Mouse (Mus musculus) stomach, postnatal 0 days (tissue): ENCODE results near the gene Gm14403. TPM values are rescaled to one million over a fixed set of nuclear protein-coding genes. Genes with fewer than 3 reads are reported as not detected.
"Not testable (repeated sequence)": the region's sequence is repeated elsewhere in the genome, so short reads cannot be mapped to it uniquely, and the experiment has no call there.

Source experiments
- ATAC-seq: fragments of 200-750 bp; cut with Nextera tagmentation; 2 replicates; pipeline ENCODE4 v1.8.0; 2017; ENCODE audit not compliant: low FRiP score, low TSS enrichment
- DNase-seq: peaks from one replicate; pipeline ENCODE4 v3.0.0-alpha.2; 2016; ENCODE audit warnings: low spot score
- H3K27ac ChIP-seq: fragments of 300-500 bp; sonication (generic); replicated peaks from 2 replicates; pipeline ENCODE4 v1.5.1; 2014; ENCODE audit warnings: mild to moderate bottlenecking, control low read depth
- H3K27me3 ChIP-seq: fragments of 300-500 bp; sonication (generic); 2 replicates; pipeline ENCODE4 v1.6.1; 2014; ENCODE audit warnings: low read length; ENCODE audit not compliant: control insufficient read depth, insufficient read depth
- H3K36me3 ChIP-seq: fragments of 300-500 bp; sonication (generic); 2 replicates; pipeline ENCODE4 v1.6.1; 2014; ENCODE audit warnings: low read length, mixed read lengths; ENCODE audit not compliant: control insufficient read depth, insufficient read depth
- H3K4me1 ChIP-seq: fragments of 300-500 bp; sonication (generic); replicated peaks from 2 replicates; pipeline ENCODE4 v1.6.1; 2014; ENCODE audit warnings: antibody characterized with exemption; ENCODE audit not compliant: control insufficient read depth, insufficient read depth
- H3K4me2 ChIP-seq: fragments of 300-500 bp; sonication (generic); replicated peaks from 2 replicates; pipeline ENCODE4 v1.6.1; 2014; ENCODE audit warnings: low read depth, mild to moderate bottlenecking, control low read depth, moderate library complexity
- H3K4me3 ChIP-seq: fragments of 300-500 bp; sonication (generic); 2 replicates; pipeline ENCODE4 v1.5.1; 2014; ENCODE audit warnings: low read depth, low read length, control low read depth
- H3K9ac ChIP-seq: fragments of 300-500 bp; sonication (generic); 2 replicates; pipeline ENCODE4 v1.6.1; 2014; ENCODE audit warnings: mild to moderate bottlenecking, low read length, control low read depth, mixed read lengths
- H3K9me3 ChIP-seq: fragments of 300-500 bp; sonication (generic); 2 replicates; pipeline ENCODE4 v1.6.1; 2016; ENCODE audit warnings: low read length; ENCODE audit not compliant: control insufficient read depth
- CTCF ChIP-seq: IDR thresholded peaks from 2 replicates; pipeline ENCODE4 v1.5.1; 2016; ENCODE audit warnings: antibody characterized with exemption, low read depth, mild to moderate bottlenecking, moderate library complexity
- EP300 ChIP-seq: optimal IDR thresholded peaks from 2 replicates; pipeline ENCODE3; 2016; ENCODE audit warnings: antibody characterized with exemption
- WGBS: fragments of 180-500 bp; shearing (Covaris S2); extraction: QIAGEN DNeasy Blood & Tissue Kit; methylation state at CpG from one replicate; pipeline ENCODE4 v1.1.7; 2014; 5-methylcytosine and 5-hydroxymethylcytosine counted together
- polyA plus RNA-seq: library from polyadenylated mRNA; unstranded; fragments of >200 nt; fragmentation: Nextera tagmentation; extraction: Ambion mirVana; gene quantifications from 2 replicates; pipeline ENCODE4 v1.2.1, GENCODE M21; 2015

Gene Gm14403
- polyA plus RNA-seq, 1 experiment from 2014 or later = 3.3 TPM

- ATAC-seq, H3K36me3 ChIP-seq, H3K9me3 ChIP-seq, H3K4me1 ChIP-seq, DNase-seq, H3K4me3 ChIP-seq, H3K4me2 ChIP-seq, H3K9ac ChIP-seq, H3K27me3 ChIP-seq, H3K27ac ChIP-seq: not testable (repeated sequence)
- 90% methylated on average over 3 of the region's 3 CpGs for WGBS
These were observed 14.0 kb downstream of the Gm14403 start for GRCm38 (mm10) chr2:177511972-177512371.

DNA sequence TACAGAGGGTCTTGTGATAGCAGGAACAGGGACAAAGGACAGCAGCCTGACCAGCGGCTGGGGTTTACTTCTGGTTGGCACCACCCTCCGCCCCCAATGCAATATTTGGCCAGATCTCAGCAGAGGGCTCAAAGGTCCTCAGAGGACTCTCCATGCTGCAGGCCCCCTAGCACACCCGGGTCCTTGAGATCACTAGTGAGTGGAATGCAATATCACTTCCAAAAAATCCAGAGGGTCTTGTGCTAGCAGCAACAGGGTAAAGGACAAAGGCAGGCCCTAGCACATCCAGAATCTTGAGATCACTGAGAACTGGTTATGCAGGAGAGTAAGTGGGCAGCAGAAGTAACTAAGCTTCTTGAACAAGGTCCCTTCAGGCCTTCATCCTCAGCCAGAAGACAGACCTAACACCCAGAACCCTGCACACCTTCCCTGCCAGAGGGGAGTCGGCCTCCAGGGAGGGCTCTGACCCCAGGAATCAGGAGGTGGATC, 16.0 kb downstream of the Gm14403 start:
- not testable (repeated sequence) for H3K4me1 ChIP-seq, H3K9me3 ChIP-seq, H3K27ac ChIP-seq, DNase-seq, ATAC-seq, H3K4me3 ChIP-seq, H3K36me3 ChIP-seq, H3K27me3 ChIP-seq, H3K4me2 ChIP-seq, H3K9ac ChIP-seq
- 88% methylated on average over 4 of the region's 4 CpGs for WGBS

DNA sequence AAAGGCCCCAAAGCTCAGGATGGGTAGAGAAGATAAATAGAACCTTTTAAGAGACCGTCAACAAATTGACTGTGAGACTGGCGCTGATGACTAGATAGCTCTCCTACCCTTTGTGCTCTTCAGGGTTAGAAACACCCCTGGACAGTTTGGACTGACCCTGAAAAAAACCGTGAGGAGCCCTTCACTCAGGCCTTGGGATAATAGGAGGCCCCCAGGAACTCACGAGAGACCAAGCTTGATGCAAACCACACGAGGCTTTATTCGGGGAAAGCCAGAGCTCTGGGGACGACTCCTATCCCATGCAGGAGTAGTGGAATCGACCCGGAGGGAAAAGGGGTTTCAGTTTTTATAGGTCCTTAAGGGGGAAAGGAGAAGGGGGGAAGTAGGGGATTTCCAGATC, 19.7 kb downstream of the Gm14403 start:
- not testable (repeated sequence) for H3K27ac ChIP-seq, H3K4me3 ChIP-seq, H3K9ac ChIP-seq, ATAC-seq, H3K9me3 ChIP-seq, H3K27me3 ChIP-seq, H3K4me1 ChIP-seq, DNase-seq, H3K4me2 ChIP-seq, H3K36me3 ChIP-seq
- WGBS = 81% methylated on average over 9 of the region's 9 CpGs

GRCm38 (mm10) chr2:177518354-177518753, 20.3 kb downstream of the Gm14403 start:
- H3K36me3 ChIP-seq, H3K9me3 ChIP-seq, H3K9ac ChIP-seq, H3K4me3 ChIP-seq, H3K27me3 ChIP-seq, ATAC-seq, DNase-seq, H3K4me1 ChIP-seq, H3K27ac ChIP-seq, H3K4me2 ChIP-seq: not testable (repeated sequence)
- 81% methylated on average over 7 of the region's 7 CpGs for WGBS

GRCm38 (mm10) chr2:177518960-177519359, 20.9 kb downstream of the Gm14403 start:
- H3K4me2 ChIP-seq, H3K4me3 ChIP-seq, H3K9me3 ChIP-seq, ATAC-seq, DNase-seq, H3K36me3 ChIP-seq, H3K4me1 ChIP-seq, H3K27me3 ChIP-seq, H3K27ac ChIP-seq, H3K9ac ChIP-seq: not testable (repeated sequence)
- 86% methylated on average over 1 of the region's 1 CpGs for WGBS

GRCm38 (mm10) chr2:177520035-177520434, 22.0 kb downstream of the Gm14403 start:
- WGBS = 72% methylated on average over 8 of the region's 8 CpGs
- H3K27ac ChIP-seq = no peak overlapping the region
- no peaks in the 10 kb centered on the region for H3K9me3 ChIP-seq
- H3K4me1 ChIP-seq = no peaks in the 10 kb centered on the region
- DNase-seq (no peak), ATAC-seq (no peak)
- H3K4me3 ChIP-seq = no peak overlapping the region
- no peaks in the 10 kb centered on the region for H3K36me3 ChIP-seq
- no peak overlapping the region for H3K9ac ChIP-seq
- TF ChIP-seq CTCF = no peak
- TF ChIP-seq EP300 = no peak
- no peaks in the 10 kb centered on the region for H3K27me3 ChIP-seq
- no peak overlapping the region for H3K4me2 ChIP-seq

DNA sequence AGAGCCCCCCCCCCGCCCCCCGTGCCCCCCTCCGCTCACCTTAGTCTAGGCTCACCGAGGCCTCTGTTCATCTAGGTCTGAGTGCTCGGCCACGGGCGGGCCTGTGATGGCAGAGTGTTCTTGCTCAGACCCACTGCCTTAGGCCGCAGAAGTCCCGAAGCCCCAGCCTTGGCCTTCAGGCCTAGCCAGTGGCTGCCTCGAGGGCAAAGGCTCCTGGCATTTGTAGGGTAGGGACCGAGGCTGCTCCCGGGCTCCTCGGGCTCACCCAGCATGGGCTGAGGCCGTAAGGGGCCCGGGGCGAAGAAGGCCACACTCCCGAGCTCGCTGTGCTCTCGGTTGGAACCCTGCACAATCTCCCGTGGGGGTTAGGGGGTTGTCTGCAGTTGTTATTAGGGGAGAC, 25.0 kb downstream of the Gm14403 start:
- no peaks in the 10 kb centered on the region for H3K9me3 ChIP-seq
- WGBS = 89% methylated on average over 20 of the region's 20 CpGs
- no peak for TF ChIP-seq EP300
- H3K4me2 ChIP-seq = no peak overlapping the region
- no peak overlapping the region for H3K4me3 ChIP-seq
- no peaks in the 10 kb centered on the region for H3K27me3 ChIP-seq
- no peak overlapping the region for H3K27ac ChIP-seq
- ATAC-seq (no peak), DNase-seq (no peak)
- no peaks in the 10 kb centered on the region for H3K36me3 ChIP-seq
- H3K9ac ChIP-seq = no peak overlapping the region
- H3K4me1 ChIP-seq = no peaks in the 10 kb centered on the region

GRCm38 (mm10) chr2:177523674-177524073, 25.7 kb downstream of the Gm14403 start:
- H3K27me3 ChIP-seq, H3K9ac ChIP-seq, H3K4me1 ChIP-seq, H3K4me2 ChIP-seq, DNase-seq, H3K27ac ChIP-seq, ATAC-seq, H3K4me3 ChIP-seq, H3K9me3 ChIP-seq, H3K36me3 ChIP-seq: not testable (repeated sequence)
- 90% methylated on average over 6 of the region's 6 CpGs for WGBS

DNA sequence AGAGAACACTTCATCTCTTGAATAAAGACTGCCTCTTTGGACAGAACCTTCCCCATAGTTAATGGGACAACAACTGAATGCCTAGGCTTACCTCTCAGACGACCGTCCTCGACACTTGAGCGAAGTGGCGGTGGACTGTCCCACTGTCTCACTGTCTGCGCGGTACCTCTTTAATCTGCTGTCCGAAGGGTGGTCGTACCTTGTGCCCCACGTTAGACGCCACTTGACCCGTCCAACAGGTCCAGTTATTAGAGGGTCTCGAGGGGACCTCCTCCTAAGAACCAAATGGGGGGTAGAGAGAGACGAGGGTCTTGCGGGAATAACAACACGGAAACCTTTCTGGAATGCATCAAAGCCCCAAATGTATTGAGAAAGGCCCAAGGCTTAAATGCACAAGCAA, 26.2 kb downstream of the Gm14403 start:
- not testable (repeated sequence) for H3K4me1 ChIP-seq, H3K4me3 ChIP-seq, H3K27ac ChIP-seq, H3K4me2 ChIP-seq, H3K36me3 ChIP-seq, H3K9ac ChIP-seq, H3K9me3 ChIP-seq, H3K27me3 ChIP-seq, DNase-seq, ATAC-seq
- 91% methylated on average over 16 of the region's 16 CpGs for WGBS
